Mouse (Mus musculus) heart, embryonic 11.5 days (tissue): ENCODE results near the gene Dnaaf3. TPM values are rescaled to one million over a fixed set of nuclear protein-coding genes. Genes with fewer than 3 reads are reported as not detected.
"Not testable (repeated sequence)": the region's sequence is repeated elsewhere in the genome, so short reads cannot be mapped to it uniquely, and the experiment has no call there.

ENCODE experiments used
- ATAC-seq: fragments of 200-750 bp; cut with Nextera tagmentation; replicated peaks from 2 replicates; pipeline ENCODE4 v1.8.0; 2017; ENCODE audit warnings: moderate library complexity; ENCODE audit not compliant: insufficient number of reproducible peaks, low FRiP score, low TSS enrichment
- H3K27ac ChIP-seq: fragments of 300-500 bp; sonication (generic); 2 replicates; pipeline ENCODE4 v1.5.1; 2014; ENCODE audit warnings: mild to moderate bottlenecking, low read depth, low read length
- H3K27me3 ChIP-seq: fragments of 300-500 bp; sonication (generic); 2 replicates; pipeline ENCODE4 v1.6.1; 2014; ENCODE audit warnings: mild to moderate bottlenecking, low read length, mixed read lengths; ENCODE audit not compliant: control insufficient read depth, insufficient read depth
- H3K36me3 ChIP-seq: fragments of 300-500 bp; sonication (generic); 2 replicates; pipeline ENCODE4 v1.6.1; 2014; ENCODE audit warnings: mild to moderate bottlenecking, low read length, moderate library complexity, mixed read lengths; ENCODE audit not compliant: control insufficient read depth, insufficient read depth
- H3K4me1 ChIP-seq: fragments of 300-500 bp; sonication (generic); 2 replicates; pipeline ENCODE4 v1.6.1; 2014; ENCODE audit warnings: low read length; ENCODE audit not compliant: control insufficient read depth, insufficient read depth
- H3K4me2 ChIP-seq: fragments of 300-500 bp; sonication (generic); 2 replicates; pipeline ENCODE4 v1.6.1; 2014; ENCODE audit warnings: mild to moderate bottlenecking, moderate library complexity
- H3K4me3 ChIP-seq: fragments of 300-500 bp; sonication (generic); 2 replicates; pipeline ENCODE4 v1.5.1; 2014; ENCODE audit warnings: low read depth, low read length
- H3K9ac ChIP-seq: fragments of 300-500 bp; sonication (generic); 2 replicates; pipeline ENCODE4 v1.6.1; 2014; ENCODE audit warnings: mild to moderate bottlenecking, low read depth, low read length, moderate library complexity
- H3K9me3 ChIP-seq: fragments of 300-500 bp; sonication (generic); replicated peaks from 2 replicates; pipeline ENCODE4 v1.6.1; 2016; ENCODE audit warnings: low read length; ENCODE audit not compliant: control insufficient read depth
- WGBS: fragments of 180-500 bp; shearing (Covaris S2); extraction: QIAGEN DNeasy Blood & Tissue Kit; methylation state at CpG from one replicate; pipeline ENCODE4 v1.1.7; 2014; ENCODE audit not compliant: insufficient replicate concordance; 5-methylcytosine and 5-hydroxymethylcytosine counted together
- polyA plus RNA-seq: library from polyadenylated mRNA; unstranded; fragments of >200 nt; fragmentation: Nextera tagmentation; extraction: Ambion mirVana; gene quantifications from 2 replicates; pipeline ENCODE4 v1.2.1, GENCODE M21; 2014

The Dnaaf3 gene
- polyA plus RNA-seq, result 0.19 and 0.44 TPM in 2 replicates

DNA sequence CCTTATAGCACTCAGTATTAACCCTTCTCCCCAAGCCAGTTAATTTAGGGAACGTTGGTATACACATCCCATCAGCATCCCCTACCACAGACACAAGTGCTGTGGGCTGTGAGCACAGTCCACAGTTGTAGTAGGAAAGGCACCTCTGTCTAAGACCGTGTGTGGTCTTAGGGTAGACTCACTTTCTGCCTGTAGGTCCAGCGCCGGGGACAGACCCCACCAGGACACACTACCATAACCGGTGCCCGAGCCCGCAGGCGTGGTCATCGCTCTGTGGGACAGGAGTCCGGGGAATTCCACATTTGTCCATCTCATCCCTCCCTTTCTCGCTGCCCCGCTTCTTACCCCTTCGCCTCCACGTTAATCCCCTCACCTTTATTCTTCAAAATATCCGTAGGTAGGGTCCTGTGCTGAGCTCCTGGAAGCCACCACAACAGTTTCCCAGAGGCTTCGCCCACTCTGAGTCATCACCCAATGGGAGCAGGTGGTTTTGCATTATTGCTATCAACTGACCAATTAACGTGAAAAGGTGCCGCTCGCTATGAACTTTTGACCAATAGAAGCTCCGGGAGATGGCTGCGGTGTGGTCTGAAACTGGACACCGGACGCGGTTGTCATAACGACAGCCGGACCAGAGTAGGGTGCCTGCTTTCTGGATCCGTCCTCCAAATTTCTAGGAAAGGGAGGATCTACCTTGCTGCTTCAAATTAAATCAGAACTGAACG lies at the start of gene Dnaaf3:
TSS of gene Dnaaf3 (minus strand) at position 449 of the 725 bp plus-strand sequence.
- 6% methylated on average over 28 of the region's 28 CpGs for WGBS
- Histone ChIP-seq H3K9ac (no peak within 1 kb of the TSS), H3K4me2 (peak within 1 kb of the TSS; percentile 70), H3K36me3 (no peaks in the 10 kb centered on the region), H3K27ac (no peak within 1 kb of the TSS), H3K9me3 (no peaks in the 10 kb centered on the region), H3K4me1 (no peaks in the 10 kb centered on the region), H3K4me3 (peak within 1 kb of the TSS; percentile 37), H3K27me3 (peaks cover 13% of the 10 kb centered on the region)
- ATAC-seq, result peak; percentile 87

DNA sequence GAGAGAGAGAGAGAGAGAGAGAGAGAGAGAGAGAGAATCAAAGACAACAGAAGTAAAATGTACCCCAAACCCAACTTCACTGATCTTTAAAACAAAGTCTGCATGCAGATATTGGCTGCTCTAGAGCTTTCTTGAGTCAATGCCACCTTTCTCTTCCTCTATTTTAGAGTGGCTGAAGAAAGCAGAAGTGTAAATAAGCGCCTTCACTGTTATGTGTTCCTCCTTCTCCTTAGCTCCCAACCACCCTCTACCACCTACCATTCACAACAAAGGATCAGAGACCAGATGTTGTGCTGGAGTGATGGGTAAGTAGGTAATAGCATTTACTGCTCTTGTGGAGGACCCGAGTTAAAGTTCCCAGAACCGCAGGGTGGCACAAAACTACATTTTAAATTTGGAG lies 49.2 kb upstream of the Dnaaf3 start:
- H3K27ac ChIP-seq, ATAC-seq, H3K27me3 ChIP-seq, H3K4me1 ChIP-seq, H3K4me3 ChIP-seq, H3K9ac ChIP-seq, H3K4me2 ChIP-seq, H3K36me3 ChIP-seq, H3K9me3 ChIP-seq: not testable (repeated sequence)
- 74% methylated on average over 3 of the region's 3 CpGs for WGBS

- WGBS, result 48% methylated on average over 2 of the region's 2 CpGs
- not testable (repeated sequence) for H3K27me3 ChIP-seq, H3K4me1 ChIP-seq, H3K27ac ChIP-seq, H3K9ac ChIP-seq, H3K36me3 ChIP-seq, H3K9me3 ChIP-seq, H3K4me3 ChIP-seq, H3K4me2 ChIP-seq, ATAC-seq
Observed at GRCm38 (mm10) chr7:4572361-4572760, 40.1 kb upstream of the Dnaaf3 start.

DNA sequence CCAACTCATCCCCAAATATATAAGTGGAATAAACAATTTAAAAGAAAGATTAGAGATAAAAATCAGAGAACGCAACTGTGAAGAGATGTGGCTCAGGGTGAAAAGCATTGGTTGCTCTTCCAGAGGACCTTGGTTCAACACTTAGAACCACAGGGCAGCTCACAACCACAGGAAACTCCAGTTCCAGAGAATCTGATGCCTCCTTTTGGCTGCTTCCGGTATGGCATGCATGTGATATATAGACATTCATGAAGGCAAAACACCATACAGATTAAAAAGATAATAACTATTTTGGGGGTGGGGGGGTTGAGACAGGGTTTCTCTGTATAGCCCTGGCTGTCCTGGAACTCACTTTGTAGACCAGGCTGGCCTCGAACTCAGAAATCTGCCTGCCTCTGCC lies 30.4 kb upstream of the Dnaaf3 start:
- Histone ChIP-seq H3K27ac (no peak overlapping the region), H3K9ac (no peak overlapping the region), H3K4me3 (no peak overlapping the region), H3K4me1 (no peaks in the 10 kb centered on the region), H3K27me3 (no peaks in the 10 kb centered on the region), H3K4me2 (no peak overlapping the region), H3K36me3 (no peaks in the 10 kb centered on the region), H3K9me3 (no peaks in the 10 kb centered on the region)
- no peak for ATAC-seq
- 84% methylated on average over 3 of the region's 3 CpGs for WGBS

GRCm38 (mm10) chr7:4557167-4557560 lies 24.9 kb upstream of the Dnaaf3 start:
- H3K9me3 ChIP-seq, result no peaks in the 10 kb centered on the region
- WGBS, result 59% methylated on average over 6 of the region's 6 CpGs
- no peak overlapping the region for H3K27ac ChIP-seq
- H3K4me2 ChIP-seq, result no peak overlapping the region
- no peak overlapping the region for H3K4me3 ChIP-seq
- ATAC-seq, result no peak
- no peaks in the 10 kb centered on the region for H3K4me1 ChIP-seq
- no peak overlapping the region for H3K9ac ChIP-seq
- H3K27me3 ChIP-seq, result 0 out of 2 replicates have a peak, but pooled peaks cover 5% of the 10 kb centered on the region
- no peaks in the 10 kb centered on the region for H3K36me3 ChIP-seq

DNA sequence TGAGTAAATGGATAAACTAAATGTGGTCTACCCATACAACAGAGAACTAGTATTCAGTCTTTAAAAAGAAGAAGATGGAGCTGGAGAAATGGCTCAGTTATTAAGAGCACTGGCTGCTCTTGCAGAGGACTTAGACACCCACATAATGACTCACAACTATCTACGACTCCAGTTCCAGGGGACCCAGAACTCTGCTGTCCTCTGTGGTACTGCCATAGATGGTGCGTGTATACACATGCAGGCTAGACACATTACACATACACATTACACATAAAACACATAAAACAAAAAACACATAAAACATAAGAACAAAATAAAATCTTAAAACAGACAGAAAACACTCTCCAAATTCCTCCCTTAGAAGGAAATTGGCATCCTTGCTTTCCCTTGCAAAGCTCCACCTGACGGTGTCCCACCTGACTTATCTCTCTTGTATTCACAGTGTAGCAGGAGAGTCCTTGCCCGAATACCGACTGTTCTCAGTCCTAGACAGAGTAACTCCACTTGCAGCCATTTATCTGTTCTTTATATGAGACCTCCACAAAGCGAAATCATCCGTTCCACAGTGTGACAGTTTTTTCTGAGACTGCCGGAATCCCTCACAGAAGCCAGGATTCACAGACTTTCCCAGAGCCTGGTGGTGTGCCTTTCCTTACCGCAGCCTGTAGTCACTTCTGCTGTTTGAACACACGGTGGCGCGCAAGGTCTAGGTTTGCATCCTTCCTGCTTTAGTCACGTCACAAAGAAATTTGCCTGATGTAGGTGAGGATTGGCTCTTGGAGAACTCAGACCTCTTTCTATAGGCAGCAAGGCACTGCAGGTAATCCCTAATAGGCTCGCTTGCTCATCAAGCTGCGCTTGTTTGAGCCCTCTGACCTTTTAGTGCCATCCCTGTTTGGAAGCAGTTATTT lies 24.3 kb upstream of the Dnaaf3 start:
- Histone ChIP-seq H3K9me3 (no peaks in the 10 kb centered on the region), H3K4me1 (no peaks in the 10 kb centered on the region), H3K4me2 (no peak overlapping the region), H3K9ac (no peak overlapping the region), H3K27me3 (0 out of 2 replicates have a peak, but pooled peaks cover 5% of the 10 kb centered on the region), H3K36me3 (no peaks in the 10 kb centered on the region), H3K4me3 (no peak overlapping the region), H3K27ac (no peak overlapping the region)
- peak; percentile 39; the same call in 1 of the 2 replicates for ATAC-seq
- 21% methylated on average over 15 of the region's 15 CpGs for WGBS

- no peaks in the 10 kb centered on the region for H3K9me3 ChIP-seq
- 11% methylated on average over 33 of the region's 33 CpGs for WGBS
- no peak within 1 kb of the TSS for H3K9ac ChIP-seq
- peaks cover 10% of the 10 kb centered on the region for H3K4me1 ChIP-seq
- no peaks in the 10 kb centered on the region for H3K36me3 ChIP-seq
- peak within 1 kb of the TSS; percentile 61 for H3K4me2 ChIP-seq
- 0 out of 2 replicates have a peak, but pooled peaks have one; percentile 18 for ATAC-seq
- H3K27ac ChIP-seq, result no peak within 1 kb of the TSS
- peaks cover 13% of the 10 kb centered on the region for H3K27me3 ChIP-seq
- H3K4me3 ChIP-seq, result peak within 1 kb of the TSS; percentile 26
Observed at GRCm38 (mm10) chr7:4547221-4547641, 15.0 kb upstream of the Dnaaf3 start, which contains the start of gene Syt5. TSS of gene Syt5 (minus strand) at chr7:4547541.

GRCm38 (mm10) chr7:4546591-4547131 lies 14.4 kb upstream of the Dnaaf3 start:
- WGBS, result 4% methylated on average over 26 of the region's 26 CpGs
- Histone ChIP-seq H3K4me3 (peak overlapping the region; percentile 26), H3K27me3 (peaks cover 13% of the 10 kb centered on the region), H3K9me3 (no peaks in the 10 kb centered on the region), H3K4me1 (peaks cover 10% of the 10 kb centered on the region), H3K4me2 (peak overlapping the region; percentile 61), H3K27ac (no peak overlapping the region), H3K36me3 (no peaks in the 10 kb centered on the region), H3K9ac (no peak overlapping the region)
- peak; percentile 68; the same call in 1 of the 2 replicates for ATAC-seq
